Mouse (Mus musculus) embryonic facial prominence, embryonic 15.5 days (tissue): ENCODE results near the gene Tbl2. TPM values are rescaled to one million over a fixed set of nuclear protein-coding genes. Genes with fewer than 3 reads are reported as not detected.

Experiments
- ATAC-seq: fragments of 200-750 bp; cut with Nextera tagmentation; 2 replicates; pipeline ENCODE4 v1.8.0; 2017; ENCODE audit warnings: low read depth, moderate TSS enrichment; ENCODE audit not compliant: insufficient number of reproducible peaks, low FRiP score, low TSS enrichment
- H3K27ac ChIP-seq: fragments of 300-500 bp; sonication (generic); replicated peaks from 2 replicates; pipeline ENCODE4 v1.5.1; 2015; ENCODE audit warnings: mild to moderate bottlenecking, inconsistent platforms
- H3K27me3 ChIP-seq: fragments of 300-500 bp; sonication (generic); 2 replicates; pipeline ENCODE4 v1.6.1; 2015; ENCODE audit warnings: inconsistent platforms
- H3K36me3 ChIP-seq: fragments of 300-500 bp; sonication (generic); 2 replicates; pipeline ENCODE4 v1.6.1; 2015; ENCODE audit warnings: mild to moderate bottlenecking, inconsistent platforms
- H3K4me1 ChIP-seq: fragments of 300-500 bp; sonication (generic); 2 replicates; pipeline ENCODE4 v1.6.1; 2015; ENCODE audit warnings: inconsistent platforms
- H3K4me2 ChIP-seq: fragments of 300-500 bp; sonication (generic); replicated peaks from 2 replicates; pipeline ENCODE4 v1.6.1; 2015; ENCODE audit warnings: mild to moderate bottlenecking, inconsistent platforms
- H3K4me3 ChIP-seq: fragments of 300-500 bp; sonication (generic); replicated peaks from 2 replicates; pipeline ENCODE4 v1.5.1; 2015; ENCODE audit warnings: mild to moderate bottlenecking, inconsistent platforms
- H3K9ac ChIP-seq: fragments of 300-500 bp; sonication (generic); 2 replicates; pipeline ENCODE4 v1.6.1; 2015; ENCODE audit warnings: inconsistent platforms
- H3K9me3 ChIP-seq: fragments of 300-500 bp; sonication (generic); replicated peaks from 2 replicates; pipeline ENCODE4 v1.6.1; 2016; ENCODE audit warnings: inconsistent platforms
- WGBS: fragments of 180-500 bp; shearing (Covaris S2); methylation state at CpG from one replicate; pipeline ENCODE4 v1.1.7; 2015; 5-methylcytosine and 5-hydroxymethylcytosine counted together
- polyA plus RNA-seq: library from polyadenylated mRNA; unstranded; fragments of >200 nt; fragmentation: Nextera tagmentation; extraction: Ambion mirVana; gene quantifications from 2 replicates; pipeline ENCODE4 v1.2.1, GENCODE M21; 2015

Tbl2 gene
- polyA plus RNA-seq, 1 experiment from 2014 or later, result 25.9 TPM

DNA sequence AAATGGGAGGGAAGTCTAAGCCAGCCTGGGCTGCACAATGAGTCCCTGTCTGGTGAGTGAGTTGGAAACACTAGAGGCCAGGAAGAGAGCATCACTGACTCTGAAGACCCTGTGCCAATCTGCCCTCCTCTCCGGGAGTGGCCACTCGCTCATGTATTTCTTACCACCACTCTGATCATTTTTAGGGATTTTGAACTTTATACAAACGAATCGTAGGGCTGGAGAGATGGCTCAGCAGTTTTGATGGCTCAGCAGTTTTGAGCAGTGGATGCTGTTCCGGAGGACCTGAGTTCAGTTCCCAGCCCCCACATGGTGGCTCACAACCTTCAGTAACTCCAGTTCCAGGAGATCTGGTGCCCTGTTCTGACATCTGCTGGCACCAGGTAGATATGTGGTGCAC, 23.5 kb downstream of the Tbl2 start:
- Histone ChIP-seq H3K4me1 (peaks cover 14% of the 10 kb centered on the region), H3K9ac (no peak overlapping the region), H3K4me2 (no peak overlapping the region), H3K27me3 (no peaks in the 10 kb centered on the region), H3K27ac (no peak overlapping the region), H3K36me3 (peaks cover 40% of the 10 kb centered on the region), H3K4me3 (no peak overlapping the region), H3K9me3 (no peaks in the 10 kb centered on the region)
- ATAC-seq, result no peak
- WGBS, result 93% methylated on average over 5 of the region's 5 CpGs

DNA sequence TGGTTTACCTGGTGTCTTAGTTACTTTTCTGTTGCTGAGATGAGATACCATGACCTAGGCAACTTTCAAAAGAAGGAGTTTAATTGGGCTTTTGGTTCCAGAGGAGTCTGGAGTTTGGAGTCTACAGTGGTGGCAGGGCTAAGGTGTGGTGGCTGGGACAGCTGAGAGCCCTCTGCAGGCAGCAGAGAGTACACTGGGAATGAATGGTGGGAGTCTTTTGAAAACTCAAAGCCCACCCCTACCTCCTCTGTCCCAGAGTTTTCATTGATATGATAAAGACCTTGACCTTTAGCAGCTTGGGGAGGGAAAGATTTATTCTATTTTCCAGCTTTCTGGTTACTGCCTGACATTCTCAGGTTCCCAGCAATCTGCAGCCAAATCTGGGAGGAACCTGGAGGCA, 25.6 kb downstream of the Tbl2 start:
- peaks cover 59% of the 10 kb centered on the region for H3K36me3 ChIP-seq
- peaks cover 3% of the 10 kb centered on the region for H3K4me1 ChIP-seq
- H3K27ac ChIP-seq, result no peak overlapping the region
- ATAC-seq, result no peak
- no peak overlapping the region for H3K4me2 ChIP-seq
- H3K9me3 ChIP-seq, result no peaks in the 10 kb centered on the region
- H3K27me3 ChIP-seq, result no peaks in the 10 kb centered on the region
- no peak overlapping the region for H3K9ac ChIP-seq
- H3K4me3 ChIP-seq, result no peak overlapping the region

DNA sequence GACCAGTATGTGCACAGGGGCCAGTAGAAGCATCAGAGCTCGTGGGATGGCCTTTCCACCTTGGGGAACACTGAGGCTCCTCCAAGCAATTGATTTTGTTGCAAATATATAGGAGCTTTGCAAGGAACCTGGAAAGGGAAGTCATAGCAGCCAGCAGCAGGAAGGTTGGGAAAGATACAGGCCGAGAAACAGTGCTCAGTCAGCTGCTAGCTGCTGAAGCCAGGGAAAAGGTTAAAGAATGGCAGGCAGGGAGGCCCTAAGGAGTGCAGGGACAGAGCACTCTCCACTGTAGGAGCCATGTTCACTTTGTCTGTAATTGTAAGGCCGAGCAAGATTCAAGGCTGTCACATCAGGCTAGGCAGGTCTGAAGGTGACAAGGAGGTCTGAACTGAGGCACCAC, 29.1 kb downstream of the Tbl2 start:
- H3K36me3 ChIP-seq, result peaks cover 60% of the 10 kb centered on the region
- H3K4me1 ChIP-seq, result no peaks in the 10 kb centered on the region

DNA sequence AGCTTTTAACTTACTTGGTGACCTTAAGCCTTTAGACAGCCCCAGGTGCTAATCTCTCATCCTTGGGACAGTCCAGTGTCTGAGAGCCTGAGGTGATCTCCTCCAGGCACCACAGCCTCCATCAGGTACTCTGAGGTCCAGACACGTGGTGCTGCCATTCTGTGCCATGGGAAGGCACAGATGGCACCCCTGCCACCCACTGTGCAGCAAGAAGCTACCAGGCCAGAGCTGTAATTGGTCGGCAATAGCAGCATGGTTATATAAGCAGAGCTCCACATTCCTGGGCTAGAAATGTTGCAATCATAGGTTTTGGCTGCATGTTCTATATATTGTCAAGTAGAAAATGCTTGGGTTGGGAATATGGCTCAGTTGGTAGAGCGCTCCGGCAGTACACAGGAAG, 29.5 kb downstream of the Tbl2 start:
- H3K9me3 ChIP-seq, result no peaks in the 10 kb centered on the region
- H3K27ac ChIP-seq, result no peak overlapping the region
- no peaks in the 10 kb centered on the region for H3K4me1 ChIP-seq
- H3K4me2 ChIP-seq, result no peak overlapping the region
- H3K27me3 ChIP-seq, result no peaks in the 10 kb centered on the region
- H3K4me3 ChIP-seq, result no peak overlapping the region
- WGBS, result 90% methylated on average over 4 of the region's 4 CpGs
- ATAC-seq, result no peak
- H3K9ac ChIP-seq, result no peak overlapping the region
- peaks cover 60% of the 10 kb centered on the region for H3K36me3 ChIP-seq

More for the DNA sequence above, 29.1 kb downstream of the Tbl2 start:
- no peaks in the 10 kb centered on the region for H3K9me3 ChIP-seq
- no peak overlapping the region for H3K4me3 ChIP-seq
- no peak overlapping the region for H3K4me2 ChIP-seq
- WGBS, result 68% methylated on average over 3 of the region's 3 CpGs
- H3K9ac ChIP-seq, result no peak overlapping the region
- no peak for ATAC-seq
- no peaks in the 10 kb centered on the region for H3K27me3 ChIP-seq
- no peak overlapping the region for H3K27ac ChIP-seq

DNA sequence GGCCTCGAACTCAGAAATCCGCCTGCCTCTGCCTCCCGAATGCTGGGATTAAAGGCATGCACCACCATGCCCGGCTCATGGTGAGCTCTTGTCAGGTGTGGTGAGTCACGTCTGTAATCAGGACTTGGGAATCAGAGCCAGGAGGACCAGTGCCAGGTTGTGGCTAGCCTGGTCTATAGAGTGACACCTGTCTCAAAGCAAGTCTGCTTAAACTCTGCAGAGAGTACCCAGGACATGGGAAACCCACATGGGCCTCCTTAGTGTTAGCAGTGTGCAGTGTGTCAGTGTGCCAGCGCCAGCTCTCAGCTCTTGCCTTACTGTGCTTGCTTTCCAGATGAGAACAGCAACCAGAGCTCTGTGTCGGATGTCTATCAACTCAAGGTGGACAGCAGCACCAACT, 30.2 kb downstream of the Tbl2 start:
- no peaks in the 10 kb centered on the region for H3K4me1 ChIP-seq
- no peak overlapping the region for H3K27ac ChIP-seq
- no peak overlapping the region for H3K4me2 ChIP-seq
- H3K27me3 ChIP-seq, result no peaks in the 10 kb centered on the region
- H3K36me3 ChIP-seq, result peaks cover 60% of the 10 kb centered on the region
- no peak overlapping the region for H3K9ac ChIP-seq
- H3K9me3 ChIP-seq, result no peaks in the 10 kb centered on the region
- no peak for ATAC-seq
- H3K4me3 ChIP-seq, result no peak overlapping the region
- WGBS, result 89% methylated on average over 7 of the region's 7 CpGs

DNA sequence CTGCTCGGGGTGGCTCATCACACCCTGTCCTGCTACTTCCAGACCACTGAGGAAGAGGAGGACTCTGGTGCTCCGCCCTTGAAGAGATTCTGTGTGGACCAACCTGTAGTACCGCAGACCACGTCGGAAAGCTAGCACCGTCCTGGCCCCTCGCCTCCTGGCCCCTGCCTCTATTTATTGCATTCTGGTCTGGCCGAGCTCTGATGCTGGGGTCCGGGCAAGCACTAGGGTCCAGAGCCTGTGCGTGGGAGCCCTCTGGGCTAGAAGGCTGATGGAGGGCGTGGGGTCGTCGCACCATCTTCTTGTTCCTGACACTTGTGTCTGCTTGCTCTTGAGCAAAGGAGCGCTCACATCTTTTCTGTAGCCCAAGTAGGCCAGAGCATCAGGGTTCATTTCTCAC, 31.3 kb downstream of the Tbl2 start:
- H3K27me3 ChIP-seq, result no peaks in the 10 kb centered on the region

DNA sequence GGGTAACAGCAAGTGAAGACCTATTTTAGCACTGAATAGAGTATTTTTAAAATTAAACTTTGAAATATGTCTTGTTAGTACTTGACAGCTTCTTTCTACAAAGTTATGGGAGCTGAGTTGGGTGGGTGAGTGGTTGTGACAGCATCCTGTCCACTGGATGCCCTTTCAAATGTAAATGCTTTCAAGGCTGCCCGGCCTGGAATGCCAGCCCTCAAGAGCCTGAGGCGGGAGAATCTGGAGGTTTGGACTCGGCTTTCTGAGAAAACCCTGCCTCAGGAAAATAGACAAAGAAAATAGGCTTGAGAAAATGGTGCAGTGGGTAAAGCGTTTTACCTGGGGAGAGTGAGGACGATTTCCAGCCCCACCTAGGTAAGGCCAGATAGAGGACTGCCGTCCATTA, 32.3 kb downstream of the Tbl2 start:
- Histone ChIP-seq H3K36me3 (peaks cover 51% of the 10 kb centered on the region), H3K27ac (no peak overlapping the region), H3K4me3 (no peak overlapping the region), H3K27me3 (no peaks in the 10 kb centered on the region), H3K9ac (no peak overlapping the region), H3K9me3 (no peaks in the 10 kb centered on the region), H3K4me1 (no peaks in the 10 kb centered on the region), H3K4me2 (no peak overlapping the region)
- 73% methylated on average over 6 of the region's 6 CpGs for WGBS
- no peak for ATAC-seq

More for the DNA sequence above, 31.3 kb downstream of the Tbl2 start:
- no peak overlapping the region for H3K4me2 ChIP-seq
- H3K4me3 ChIP-seq, result no peak overlapping the region
- no peaks in the 10 kb centered on the region for H3K4me1 ChIP-seq
- H3K27ac ChIP-seq, result no peak overlapping the region
- 94% methylated on average over 14 of the region's 14 CpGs for WGBS
- no peaks in the 10 kb centered on the region for H3K9me3 ChIP-seq
- peaks cover 53% of the 10 kb centered on the region for H3K36me3 ChIP-seq
- no peak for ATAC-seq
- no peak overlapping the region for H3K9ac ChIP-seq

DNA sequence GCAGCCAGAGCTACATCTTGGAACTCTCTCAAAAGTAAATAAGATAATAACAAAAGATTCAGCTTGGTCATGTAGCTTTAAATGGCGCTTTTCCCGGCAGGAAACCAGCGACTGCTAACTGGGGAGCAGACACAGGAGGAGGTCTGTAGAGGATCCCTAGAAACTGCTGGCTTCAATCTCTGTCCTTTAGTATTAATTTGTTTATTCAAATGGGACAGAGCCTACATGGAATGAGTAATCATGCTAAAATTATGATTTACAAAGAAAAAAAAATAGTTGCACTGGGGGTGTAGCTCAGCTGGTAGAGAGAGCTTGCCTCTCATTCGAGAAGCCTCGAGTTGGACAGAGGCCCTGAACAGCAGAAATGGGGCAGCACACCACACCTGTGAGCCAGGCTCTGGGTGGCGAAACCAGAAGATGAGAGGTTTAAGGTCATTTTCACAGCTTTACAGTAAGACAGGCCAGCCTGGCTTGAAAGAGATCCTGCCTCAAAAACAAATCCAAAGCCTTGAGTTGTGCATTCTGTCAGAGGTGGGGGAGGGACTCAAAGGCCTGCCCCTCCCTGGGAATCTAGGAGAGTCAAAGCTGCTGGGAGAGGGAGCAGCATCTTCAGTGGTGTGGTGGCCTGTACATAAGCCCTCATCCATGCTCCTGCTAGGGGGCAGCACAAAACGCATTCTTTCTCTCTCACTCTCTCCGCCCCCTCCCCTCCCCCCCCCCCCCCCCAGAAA, 33.8 kb downstream of the Tbl2 start:
- H3K4me2 ChIP-seq, result no peak overlapping the region
- no peak overlapping the region for H3K4me3 ChIP-seq
- no peaks in the 10 kb centered on the region for H3K9me3 ChIP-seq
- no peaks in the 10 kb centered on the region for H3K27me3 ChIP-seq
- no peak overlapping the region for H3K9ac ChIP-seq
- H3K4me1 ChIP-seq, result no peaks in the 10 kb centered on the region
- H3K36me3 ChIP-seq, result peaks cover 38% of the 10 kb centered on the region
- ATAC-seq, result no peak
- H3K27ac ChIP-seq, result 0 out of 2 replicates have a peak overlapping the region, but pooled peaks have one; percentile 22
- 50% methylated on average over 8 of the region's 8 CpGs for WGBS

DNA sequence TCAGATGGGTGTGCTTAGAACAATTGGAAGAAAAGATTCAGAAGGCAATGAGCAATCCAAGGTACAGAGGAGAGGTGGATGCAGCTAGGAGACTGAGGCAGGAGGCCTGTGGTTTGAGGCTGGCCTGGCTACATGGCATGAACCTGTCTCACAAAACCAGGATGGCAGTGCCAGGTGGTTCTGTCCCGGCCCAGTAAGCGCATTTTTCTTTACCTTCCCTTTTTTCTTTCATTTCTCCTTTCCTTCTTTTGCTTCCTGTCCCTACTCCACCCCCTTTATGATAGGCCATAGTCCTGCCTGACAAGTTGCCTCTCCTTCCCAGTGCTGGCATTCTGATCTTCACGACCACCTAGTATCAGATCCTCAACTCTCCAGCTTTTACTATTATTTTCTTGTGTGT, 35.6 kb downstream of the Tbl2 start:
- Histone ChIP-seq H3K4me2 (no peak overlapping the region), H3K9me3 (no peaks in the 10 kb centered on the region), H3K4me1 (peaks cover 16% of the 10 kb centered on the region), H3K9ac (no peak overlapping the region), H3K36me3 (peaks cover 23% of the 10 kb centered on the region), H3K4me3 (no peak overlapping the region), H3K27me3 (no peaks in the 10 kb centered on the region), H3K27ac (no peak overlapping the region)
- 91% methylated on average over 3 of the region's 3 CpGs for WGBS
- ATAC-seq, result no peak

DNA sequence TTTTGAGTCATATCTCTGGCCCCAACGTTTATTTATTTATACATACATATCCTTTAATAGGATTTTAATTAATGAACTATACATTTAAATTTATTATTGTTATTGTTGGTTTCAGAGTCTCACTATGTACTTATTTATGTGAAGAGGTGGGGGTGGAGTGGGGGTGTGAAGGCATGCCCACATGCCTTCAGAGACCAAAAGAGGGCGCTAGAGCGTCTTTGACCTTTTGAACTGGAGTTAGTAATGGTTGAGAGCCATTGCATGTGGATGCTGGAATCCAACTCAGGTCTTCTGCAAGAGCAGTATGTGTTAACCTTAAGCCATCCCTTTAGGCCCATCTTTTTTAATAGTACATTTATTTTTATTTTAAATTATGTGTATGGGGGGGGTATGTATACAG, 36.1 kb downstream of the Tbl2 start:
- WGBS, result 35% methylated on average over 3 of the region's 3 CpGs
- no peak overlapping the region for H3K4me2 ChIP-seq

DNA sequence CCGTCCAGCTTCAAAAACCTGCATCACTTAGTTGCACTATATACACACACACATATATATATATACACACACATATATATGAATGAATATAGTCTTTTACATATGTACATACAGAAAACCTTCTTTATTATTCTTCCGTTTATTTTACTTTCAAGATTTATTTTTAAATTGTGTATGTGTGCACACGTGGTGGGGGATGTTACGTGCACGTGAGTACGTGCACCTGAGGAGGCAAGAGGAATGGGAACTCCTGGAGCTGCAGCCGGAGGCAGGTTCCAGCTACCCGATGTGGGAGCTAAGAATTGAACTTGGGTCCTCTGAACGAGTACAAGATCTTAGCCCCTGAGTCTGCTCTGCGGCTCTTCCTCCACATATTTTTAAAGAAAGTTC, 36.8 kb downstream of the Tbl2 start:
- Histone ChIP-seq H3K9me3 (no peaks in the 10 kb centered on the region), H3K4me3 (peak overlapping the region; percentile 69), H3K4me2 (peak overlapping the region; percentile 67), H3K4me1 (peaks cover 17% of the 10 kb centered on the region), H3K27ac (peak overlapping the region; percentile 95), H3K9ac (no peak overlapping the region; the same call in 1 of the 2 replicates), H3K27me3 (no peaks in the 10 kb centered on the region), H3K36me3 (peaks cover 11% of the 10 kb centered on the region)
- 21% methylated on average over 10 of the region's 10 CpGs for WGBS
- ATAC-seq, result no peak

More for the DNA sequence above, 36.1 kb downstream of the Tbl2 start:
- no peak overlapping the region for H3K4me3 ChIP-seq
- H3K9me3 ChIP-seq, result no peaks in the 10 kb centered on the region
- ATAC-seq, result no peak
- H3K27ac ChIP-seq, result peak overlapping the region; percentile 55; the same call in 1 of the 2 replicates
- H3K4me1 ChIP-seq, result peaks cover 17% of the 10 kb centered on the region
- no peaks in the 10 kb centered on the region for H3K27me3 ChIP-seq
- H3K36me3 ChIP-seq, result peaks cover 17% of the 10 kb centered on the region
- no peak overlapping the region for H3K9ac ChIP-seq
